Mouse (Mus musculus): ENCODE data around the gene Olfr1335. TPM values are rescaled to one million over a fixed set of nuclear protein-coding genes. Genes with fewer than 3 reads are reported as not detected.
"Not testable (repeated sequence)": the region's sequence is repeated elsewhere in the genome, so short reads cannot be mapped to it uniquely, and the experiment has no call there.

Olfr1335 gene
- polyA plus RNA-seq (2014; fragmentation: Nextera tagmentation; extraction: Ambion mirVana), result not detected in 2 replicates

DNA sequence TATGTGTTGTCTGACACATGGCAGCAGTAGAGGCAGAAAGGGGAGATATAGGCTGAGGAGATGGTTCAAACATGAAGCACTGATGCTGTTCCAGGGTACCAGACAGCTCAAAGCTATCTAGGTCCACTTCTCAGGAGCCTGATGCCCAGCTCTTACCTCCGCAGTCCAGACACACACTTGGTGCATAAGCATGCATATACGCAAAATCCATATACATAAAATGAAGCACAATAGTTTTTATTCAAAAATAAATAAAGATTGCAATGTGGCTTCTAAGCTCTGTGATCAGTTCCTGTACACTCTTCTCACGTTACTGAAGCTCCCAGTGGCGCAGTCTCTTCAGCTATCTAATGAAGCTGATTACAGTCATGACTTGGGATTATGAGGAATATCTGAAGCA lies at the start of gene Olfr1335:
TSS of gene Olfr1335 (minus strand) at position 101 of the 400 bp plus-strand sequence.
- DNase-seq (ENCODE audit: low spot score) (no peak), ATAC-seq (ENCODE audit: low FRiP score) (no peak)
- Histone ChIP-seq H3K4me2 (replicated peaks; ENCODE audit: low read depth, low read length) (no peak within 1 kb of the TSS), H3K27ac (ENCODE audit: low read depth, low read length) (no peak within 1 kb of the TSS), H3K4me1 (replicated peaks; ENCODE audit: control insufficient read depth, insufficient read depth, low read length) (no peaks in the 10 kb centered on the region), H3K9me3 (ENCODE audit: control insufficient read depth, low read length) (no peaks in the 10 kb centered on the region), H3K9ac (ENCODE audit: low read depth, low read length) (no peak within 1 kb of the TSS), H3K36me3 (ENCODE audit: control insufficient read depth, insufficient read depth, low read length) (no peaks in the 10 kb centered on the region), H3K27me3 (ENCODE audit: control insufficient read depth, insufficient read depth, low read length) (no peaks in the 10 kb centered on the region), H3K4me3 (ENCODE audit: low read depth, low read length) (no peak within 1 kb of the TSS)
- 92% methylated on average over 4 of the region's 4 CpGs for WGBS

DNA sequence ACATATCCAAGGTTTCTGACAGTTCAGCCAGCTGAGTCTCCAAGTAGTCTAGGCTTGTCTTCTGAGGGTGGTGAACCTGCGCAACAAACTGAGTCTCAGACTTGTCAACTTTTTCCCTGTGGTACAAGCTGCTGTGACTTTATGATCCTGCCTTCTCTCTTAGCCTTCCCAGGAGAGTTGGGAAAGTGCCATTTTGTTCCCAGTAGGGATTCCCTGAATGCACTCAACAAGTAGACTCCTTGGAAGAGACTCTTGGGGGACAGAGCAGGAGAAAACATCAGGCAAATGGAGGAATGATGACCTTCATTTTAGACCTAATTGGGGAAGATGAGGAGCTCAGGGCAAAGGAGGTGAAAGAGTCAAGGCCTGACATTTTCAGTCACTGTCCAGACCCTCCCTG lies 26.4 kb upstream of the Olfr1335 start, which contains the start of gene Olfr1333:
TSS of gene Olfr1333 (minus strand) at position 101 of the 400 bp plus-strand sequence.
- no peak within 1 kb of the TSS for H3K4me3 ChIP-seq (ENCODE audit: low read depth, low read length)
- no peaks in the 10 kb centered on the region for H3K4me1 ChIP-seq (replicated peaks; ENCODE audit: control insufficient read depth, insufficient read depth, low read length)
- no peak within 1 kb of the TSS for H3K4me2 ChIP-seq (replicated peaks; ENCODE audit: low read depth, low read length)
- H3K9me3 ChIP-seq (ENCODE audit: control insufficient read depth, low read length), result no peaks in the 10 kb centered on the region
- H3K27ac ChIP-seq (ENCODE audit: low read depth, low read length), result no peak within 1 kb of the TSS
- no peak for ATAC-seq (ENCODE audit: low FRiP score)
- H3K27me3 ChIP-seq (ENCODE audit: control insufficient read depth, insufficient read depth, low read length), result no peaks in the 10 kb centered on the region
- no peak within 1 kb of the TSS for H3K9ac ChIP-seq (ENCODE audit: low read depth, low read length)
- no peaks in the 10 kb centered on the region for H3K36me3 ChIP-seq (ENCODE audit: control insufficient read depth, insufficient read depth, low read length)
- no peak for DNase-seq (ENCODE audit: low spot score)
- WGBS, result 89% methylated on average over 1 of the region's 1 CpGs

DNA sequence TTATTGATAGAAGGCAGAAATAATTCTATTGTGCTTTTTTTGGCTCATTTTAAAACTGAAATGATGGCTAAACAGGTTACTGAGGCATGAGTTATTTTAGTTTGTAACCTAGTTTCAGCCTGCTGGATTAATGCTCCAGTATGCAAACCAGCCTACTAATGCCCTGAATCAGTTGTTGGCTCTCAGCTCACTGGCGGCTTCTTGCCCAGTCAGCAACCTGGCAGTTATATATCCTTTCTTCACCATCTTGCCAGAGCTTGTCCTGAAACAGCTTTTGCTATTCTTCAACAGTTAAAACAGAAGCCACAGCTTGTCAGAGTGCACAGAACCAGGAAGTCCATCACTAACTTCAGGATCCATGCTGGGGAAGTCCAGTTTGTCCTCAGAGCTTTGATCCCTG lies 9.2 kb upstream of the Olfr1335 start:
- Histone ChIP-seq H3K4me3 (ENCODE audit: low read depth, low read length) (no peak overlapping the region), H3K4me1 (replicated peaks; ENCODE audit: control insufficient read depth, insufficient read depth, low read length) (no peaks in the 10 kb centered on the region), H3K27me3 (ENCODE audit: control insufficient read depth, insufficient read depth, low read length) (no peaks in the 10 kb centered on the region), H3K36me3 (ENCODE audit: control insufficient read depth, insufficient read depth, low read length) (no peaks in the 10 kb centered on the region), H3K9ac (ENCODE audit: low read depth, low read length) (no peak overlapping the region), H3K4me2 (replicated peaks; ENCODE audit: low read depth, low read length) (no peak overlapping the region), H3K9me3 (ENCODE audit: control insufficient read depth, low read length) (no peaks in the 10 kb centered on the region), H3K27ac (ENCODE audit: low read depth, low read length) (no peak overlapping the region)
- ATAC-seq (ENCODE audit: low FRiP score) (no peak), DNase-seq (ENCODE audit: low spot score) (no peak)
- 88% methylated on average over 1 of the region's 1 CpGs for WGBS

DNA sequence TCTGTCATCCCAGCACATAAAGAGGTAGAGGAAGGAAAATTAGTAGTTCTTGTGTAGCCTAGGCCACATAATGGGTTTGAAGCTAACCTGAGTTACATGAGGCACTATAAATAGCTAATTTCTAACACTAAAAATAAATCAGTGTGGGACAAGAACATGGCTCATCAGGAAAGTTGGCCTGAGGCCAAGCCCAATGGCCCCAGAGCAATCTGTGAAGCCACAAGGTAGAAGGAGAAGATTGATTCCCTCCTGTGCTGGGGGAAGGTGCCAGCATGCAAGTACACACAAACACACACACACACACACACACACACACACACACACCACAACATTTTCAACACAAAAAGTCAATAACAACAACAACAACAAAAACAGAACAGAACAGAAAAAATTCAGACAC lies 16.9 kb downstream of the Olfr1335 start:
- not testable (repeated sequence) for H3K9ac ChIP-seq (ENCODE audit: low read depth, low read length); H3K27me3 ChIP-seq (ENCODE audit: control insufficient read depth, insufficient read depth, low read length); H3K4me3 ChIP-seq (ENCODE audit: low read depth, low read length); H3K27ac ChIP-seq (ENCODE audit: low read depth, low read length); H3K36me3 ChIP-seq (ENCODE audit: control insufficient read depth, insufficient read depth, low read length); DNase-seq (ENCODE audit: low spot score); H3K4me1 ChIP-seq (replicated peaks; ENCODE audit: control insufficient read depth, insufficient read depth, low read length); ATAC-seq (ENCODE audit: low FRiP score); H3K9me3 ChIP-seq (ENCODE audit: control insufficient read depth, low read length); H3K4me2 ChIP-seq (replicated peaks; ENCODE audit: low read depth, low read length)

DNA sequence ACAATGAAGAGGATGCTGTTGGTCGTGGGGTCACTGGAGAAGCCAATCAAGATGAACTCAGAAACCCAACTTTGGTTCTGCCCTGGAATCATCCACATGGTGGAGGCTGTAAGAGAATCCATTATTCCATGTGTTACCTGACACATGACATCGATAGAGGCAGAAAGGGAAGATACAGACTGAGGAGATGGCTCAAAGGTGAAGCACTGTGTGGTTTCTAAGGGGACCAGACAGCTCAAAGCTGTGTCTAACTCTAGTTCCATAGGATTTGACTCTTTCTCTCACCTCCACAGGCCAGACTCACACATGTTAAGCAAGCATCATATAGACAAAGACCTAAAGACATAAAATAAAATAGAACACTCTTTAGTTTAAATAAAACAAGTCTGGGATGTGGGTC lies 27.3 kb downstream of the Olfr1335 start, which contains the start of gene Olfr1337:
TSS of gene Olfr1337 (minus strand) at position 101 of the 400 bp plus-strand sequence.
- H3K27ac ChIP-seq (ENCODE audit: low read depth, low read length), result no peak within 1 kb of the TSS
- no peak within 1 kb of the TSS for H3K4me3 ChIP-seq (ENCODE audit: low read depth, low read length)
- ATAC-seq (ENCODE audit: low FRiP score), result no peak
- H3K9me3 ChIP-seq (ENCODE audit: control insufficient read depth, low read length), result no peaks in the 10 kb centered on the region
- no peak for DNase-seq (ENCODE audit: low spot score)
- H3K36me3 ChIP-seq (ENCODE audit: control insufficient read depth, insufficient read depth, low read length), result no peaks in the 10 kb centered on the region
- 80% methylated on average over 2 of the region's 2 CpGs for WGBS
- H3K27me3 ChIP-seq (ENCODE audit: control insufficient read depth, insufficient read depth, low read length), result no peaks in the 10 kb centered on the region
- H3K4me2 ChIP-seq (replicated peaks; ENCODE audit: low read depth, low read length), result no peak within 1 kb of the TSS
- no peaks in the 10 kb centered on the region for H3K4me1 ChIP-seq (replicated peaks; ENCODE audit: control insufficient read depth, insufficient read depth, low read length)
- H3K9ac ChIP-seq (ENCODE audit: low read depth, low read length), result no peak within 1 kb of the TSS

Other genes with a start within 250 kb of the Olfr1335 start
- 1.5 and 2.0 TPM in 2 replicates for gene Cfap57, start 189.2 kb downstream of the Olfr1335 start, polyA plus RNA-seq (2014; fragmentation: Nextera tagmentation; extraction: Ambion mirVana)
- 192 and 193 TPM in 2 replicates for gene Ebna1bp2, start 189.1 kb downstream of the Olfr1335 start, polyA plus RNA-seq (2014; fragmentation: Nextera tagmentation; extraction: Ambion mirVana)
- not detected in 2 replicates for gene Olfr62, start 151.0 kb downstream of the Olfr1335 start, polyA plus RNA-seq (2014; fragmentation: Nextera tagmentation; extraction: Ambion mirVana)
- gene Olfr1342, start 117.2 kb downstream of the Olfr1335 start, polyA plus RNA-seq (2014; fragmentation: Nextera tagmentation; extraction: Ambion mirVana), result not detected in 2 replicates
- gene Olfr1341, start 106.4 kb downstream of the Olfr1335 start, polyA plus RNA-seq (2014; fragmentation: Nextera tagmentation; extraction: Ambion mirVana), result not detected in 2 replicates
- gene Olfr1340, start 89.8 kb downstream of the Olfr1335 start, polyA plus RNA-seq (2014; fragmentation: Nextera tagmentation; extraction: Ambion mirVana), result not detected in 2 replicates
- not detected in 2 replicates for gene Olfr1339, start 77.8 kb downstream of the Olfr1335 start, polyA plus RNA-seq (2014; fragmentation: Nextera tagmentation; extraction: Ambion mirVana)
- not detected in 2 replicates for gene Olfr1338, start 51.2 kb downstream of the Olfr1335 start, polyA plus RNA-seq (2014; fragmentation: Nextera tagmentation; extraction: Ambion mirVana)
- gene Olfr1337, start 27.4 kb downstream of the Olfr1335 start, polyA plus RNA-seq (2014; fragmentation: Nextera tagmentation; extraction: Ambion mirVana), result not detected in 2 replicates
- not detected in 2 replicates for gene Olfr1333, start 26.3 kb upstream of the Olfr1335 start, polyA plus RNA-seq (2014; fragmentation: Nextera tagmentation; extraction: Ambion mirVana)
- gene Olfr1331, start 54.7 kb upstream of the Olfr1335 start, polyA plus RNA-seq (2014; fragmentation: Nextera tagmentation; extraction: Ambion mirVana), result not detected in 2 replicates
- gene Olfr1330, start 78.7 kb upstream of the Olfr1335 start, polyA plus RNA-seq (2014; fragmentation: Nextera tagmentation; extraction: Ambion mirVana), result not detected in 2 replicates
- not detected in 2 replicates for gene Olfr1329, start 107.5 kb upstream of the Olfr1335 start, polyA plus RNA-seq (2014; fragmentation: Nextera tagmentation; extraction: Ambion mirVana)
- gene Olfr1328, start 128.7 kb upstream of the Olfr1335 start, polyA plus RNA-seq (2014; fragmentation: Nextera tagmentation; extraction: Ambion mirVana), result 0.07 TPM in 1 of 2 replicates, not detected in the other
- not detected in 2 replicates for gene Lao1, start 151.6 kb upstream of the Olfr1335 start, polyA plus RNA-seq (2014; fragmentation: Nextera tagmentation; extraction: Ambion mirVana)